Mouse (Mus musculus) megakaryocyte-erythroid progenitor cell, adult 5-6 weeks (primary cell): ENCODE data around the gene Nanog. TPM values are rescaled to one million over a fixed set of nuclear protein-coding genes. Genes with fewer than 3 reads are reported as not detected.
"Not testable (repeated sequence)": the region's sequence is repeated elsewhere in the genome, so short reads cannot be mapped to it uniquely, and the experiment has no call there.

ENCODE experiments used
- ATAC-seq: replicated peaks from 2 replicates; pipeline ENCODE4 v1.8.0; 2016; ENCODE audit warnings: mild to moderate bottlenecking, inconsistent platforms; ENCODE audit not compliant: severe bottlenecking, poor library complexity, low FRiP score, low TSS enrichment
- total RNA-seq, 2 experiments: library from RNA; stranded (forward) in 1 of 2; stranded (reverse) in 1 of 2; fragments of 200-1000, 215-1000 nt in 1 of 2; fragments of >200 nt in 1 of 2; fragmentation: Nextera tagmentation in 1 of 2; gene quantifications; 2 replicates each; pipeline ENCODE4 v1.2.3; 2014 to 2017

Gene Nanog
- total RNA-seq, 2 experiments from 2014 or later: not detected

- no peak for ATAC-seq
Measured at GRCm38 (mm10) chr6:122701816-122702215, 5.5 kb upstream of the Nanog start.

DNA sequence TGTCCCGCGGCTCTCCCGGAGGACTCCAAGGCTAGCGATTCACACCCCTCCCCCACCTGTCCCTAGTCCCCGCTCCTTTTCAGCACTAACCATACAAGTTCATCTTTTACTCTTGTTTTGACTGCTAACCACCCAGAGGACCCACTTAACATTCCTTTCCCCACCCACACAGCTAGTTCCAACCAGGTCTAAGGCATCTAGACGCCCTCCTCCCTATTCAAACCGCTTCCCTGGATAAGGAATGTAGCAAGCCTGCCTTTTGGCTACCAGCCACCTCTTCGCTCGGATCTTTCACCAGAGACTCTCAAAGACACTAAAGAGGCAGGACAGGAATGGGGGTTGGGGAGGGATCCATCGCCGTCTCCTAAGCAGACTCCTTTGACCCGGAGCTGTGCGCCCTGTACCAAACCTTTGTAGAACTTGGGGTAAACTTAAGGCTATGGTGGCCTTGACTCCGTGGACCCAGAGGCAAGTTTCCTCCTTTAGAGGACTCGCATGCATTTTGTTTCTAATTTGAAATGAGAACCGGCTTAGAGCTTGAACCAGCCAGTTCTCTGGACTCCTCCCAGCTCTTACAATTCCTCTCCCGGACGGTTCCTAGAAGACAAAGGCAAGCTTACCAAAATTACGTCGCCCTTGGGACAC is 4.7 kb upstream of the Nanog start:
- 0 out of 2 replicates have a peak, but pooled peaks have one; percentile 37 for ATAC-seq

DNA sequence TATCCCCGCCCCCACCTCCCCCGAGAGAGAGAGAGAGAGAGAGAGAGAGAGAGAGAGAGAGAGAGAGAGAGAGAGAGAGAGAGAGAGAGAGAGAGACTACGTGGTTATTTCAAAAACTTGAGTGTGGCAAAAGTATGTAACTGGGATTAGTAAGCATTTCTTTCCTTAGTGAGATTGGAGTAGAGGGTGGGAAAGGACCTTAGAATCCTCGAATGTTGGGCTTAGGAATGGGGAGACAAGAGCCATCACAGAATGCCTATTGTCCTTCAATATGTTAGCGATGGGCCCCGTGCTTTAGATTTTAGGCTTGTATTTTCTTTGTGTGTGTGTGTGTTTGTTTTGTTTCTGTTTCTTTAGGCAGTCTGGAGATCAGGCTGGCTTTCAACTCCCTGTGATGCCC is 4.0 kb upstream of the Nanog start:
- no peak for ATAC-seq

DNA sequence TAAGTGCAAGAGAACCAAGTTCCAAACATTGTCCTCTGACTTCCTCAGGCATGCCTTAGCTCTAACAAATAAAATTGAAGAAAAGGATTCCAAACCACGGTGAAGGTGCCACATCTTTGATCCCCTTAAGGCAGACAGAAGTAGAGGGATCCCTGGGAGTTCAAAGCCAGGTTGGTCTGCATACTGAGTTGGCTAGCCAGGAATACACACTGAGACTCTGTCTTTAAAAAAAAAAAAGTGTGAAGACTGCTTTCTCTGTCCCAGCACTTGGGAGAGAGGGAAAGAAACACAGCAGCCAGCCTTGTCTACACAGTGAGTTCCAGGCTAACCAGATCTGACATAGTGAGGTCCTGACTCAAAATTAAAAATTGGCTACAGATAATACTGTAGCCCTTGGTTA is 3.6 kb upstream of the Nanog start:
- no peak for ATAC-seq

DNA sequence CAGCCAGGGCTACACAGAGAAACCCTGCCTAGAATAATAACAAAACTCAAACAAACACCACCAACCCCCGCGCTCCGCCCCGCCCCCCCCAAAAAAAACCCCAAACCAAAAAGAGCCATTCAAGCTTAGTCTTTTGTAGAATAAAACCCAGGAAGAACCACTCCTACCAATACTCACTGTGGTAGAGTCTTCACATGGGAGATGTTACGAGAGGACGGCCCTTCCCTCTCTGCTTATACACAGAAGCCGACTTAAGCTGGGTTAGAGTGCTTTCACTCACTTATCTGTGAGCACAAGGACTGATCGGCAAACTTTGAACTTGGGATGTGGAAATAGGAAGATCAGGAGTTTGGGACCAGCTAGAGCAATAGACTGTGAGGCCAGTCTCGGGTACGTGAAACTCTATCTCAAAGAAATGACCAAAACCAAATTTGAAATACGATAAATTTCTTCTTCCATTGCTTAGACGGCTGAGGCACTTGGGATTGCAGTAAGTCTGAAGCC is 900 bp upstream of the Nanog start:
- ATAC-seq: no peak

GRCm38 (mm10) chr6:122708826-122709225 is 1.5 kb downstream of the Nanog start:
- ATAC-seq: 0 out of 2 replicates have a peak, but pooled peaks have one; percentile 50

DNA sequence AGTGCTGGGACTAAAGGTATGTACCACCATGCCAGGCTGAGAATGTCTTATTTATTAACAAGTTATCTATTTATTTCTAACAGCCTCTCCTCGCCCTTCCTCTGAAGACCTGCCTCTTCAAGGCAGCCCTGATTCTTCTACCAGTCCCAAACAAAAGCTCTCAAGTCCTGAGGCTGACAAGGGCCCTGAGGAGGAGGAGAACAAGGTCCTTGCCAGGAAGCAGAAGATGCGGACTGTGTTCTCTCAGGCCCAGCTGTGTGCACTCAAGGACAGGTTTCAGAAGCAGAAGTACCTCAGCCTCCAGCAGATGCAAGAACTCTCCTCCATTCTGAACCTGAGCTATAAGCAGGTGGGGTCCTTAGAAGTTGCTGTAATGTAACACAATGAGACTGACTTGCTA is 4.2 kb downstream of the Nanog start:
- ATAC-seq: no peak

DNA sequence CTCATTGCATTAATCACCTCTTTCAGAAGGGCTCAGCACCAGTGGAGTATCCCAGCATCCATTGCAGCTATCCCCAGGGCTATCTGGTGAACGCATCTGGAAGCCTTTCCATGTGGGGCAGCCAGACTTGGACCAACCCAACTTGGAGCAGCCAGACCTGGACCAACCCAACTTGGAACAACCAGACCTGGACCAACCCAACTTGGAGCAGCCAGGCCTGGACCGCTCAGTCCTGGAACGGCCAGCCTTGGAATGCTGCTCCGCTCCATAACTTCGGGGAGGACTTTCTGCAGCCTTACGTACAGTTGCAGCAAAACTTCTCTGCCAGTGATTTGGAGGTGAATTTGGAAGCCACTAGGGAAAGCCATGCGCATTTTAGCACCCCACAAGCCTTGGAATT is 5.8 kb downstream of the Nanog start:
- not testable (repeated sequence) for ATAC-seq

DNA sequence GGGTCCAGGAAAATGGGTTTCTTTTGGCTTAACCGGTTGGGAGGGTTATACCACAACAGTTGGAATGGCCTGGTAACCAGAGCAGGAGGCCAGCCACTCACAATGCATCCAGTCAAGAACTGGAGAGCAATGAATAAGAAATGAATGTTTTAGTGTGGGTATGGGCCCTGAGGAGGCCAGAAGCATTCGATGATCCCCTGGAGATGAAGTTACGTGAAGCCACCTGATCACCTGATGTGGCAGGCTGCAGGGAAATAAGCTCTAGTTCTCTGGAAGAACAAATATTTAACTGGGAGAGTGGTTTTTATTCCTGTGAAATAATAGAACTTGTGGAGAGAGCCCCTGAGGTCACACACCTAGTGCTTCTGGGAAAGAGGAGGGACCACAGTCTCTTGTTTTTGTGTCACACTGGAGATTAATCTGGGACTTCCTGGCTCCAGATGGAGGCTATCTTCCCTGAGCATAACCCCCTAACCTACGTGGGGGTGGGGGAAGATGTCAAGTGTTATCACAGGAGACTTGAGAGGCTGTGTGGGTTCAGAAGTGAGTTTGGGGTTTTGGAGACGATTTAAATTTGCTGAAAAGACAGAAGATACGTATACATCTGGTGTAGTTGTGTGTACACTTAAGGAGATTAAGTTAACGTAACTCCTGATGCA is 7.5 kb downstream of the Nanog start:
- peak; percentile 53; the same call in 1 of the 2 replicates for ATAC-seq

GRCm38 (mm10) chr6:122715886-122716285 is 8.6 kb downstream of the Nanog start:
- no peak for ATAC-seq

DNA sequence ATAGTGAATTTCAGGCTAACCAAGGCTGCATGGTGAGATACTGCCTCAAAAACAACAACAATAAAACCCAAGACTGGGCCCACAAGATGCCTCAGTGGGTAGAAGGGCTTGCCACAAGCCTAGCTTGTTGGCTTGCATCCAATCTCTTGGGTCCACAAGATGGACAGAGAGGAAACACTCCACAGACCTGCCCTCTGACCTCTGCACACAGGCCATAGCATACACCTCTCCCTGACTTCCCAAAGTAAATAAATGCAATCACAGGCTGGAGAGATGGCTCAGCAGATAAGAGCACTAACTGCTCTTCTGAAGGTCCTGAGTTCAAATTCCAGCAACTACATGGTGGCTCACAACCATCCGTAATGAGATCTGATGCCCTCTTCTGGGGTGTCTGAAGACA is 10.9 kb downstream of the Nanog start:
- ATAC-seq: not testable (repeated sequence)

DNA sequence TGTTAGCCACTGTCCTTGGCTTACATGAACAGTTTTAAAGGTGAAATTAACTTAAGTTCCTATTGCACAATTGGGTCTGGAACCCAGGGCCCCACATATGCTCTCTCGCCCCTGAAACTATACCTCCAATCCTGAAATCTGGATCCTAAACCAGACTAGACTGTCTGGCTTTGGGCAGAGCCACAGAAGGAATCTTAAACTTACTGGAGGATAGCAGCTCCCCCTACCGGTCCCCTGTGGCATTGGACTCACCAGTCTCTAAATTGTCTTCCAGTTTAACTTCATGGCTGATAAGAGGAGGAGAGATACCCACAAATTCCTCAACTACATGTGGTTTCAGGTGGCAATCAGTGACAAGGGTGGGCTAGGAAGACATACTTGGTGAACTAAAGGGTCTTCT is 12.7 kb downstream of the Nanog start:
- ATAC-seq: peak; percentile 94

- ATAC-seq: peak; percentile 73
Measured at GRCm38 (mm10) chr6:122739952-122740351, 32.7 kb downstream of the Nanog start.

DNA sequence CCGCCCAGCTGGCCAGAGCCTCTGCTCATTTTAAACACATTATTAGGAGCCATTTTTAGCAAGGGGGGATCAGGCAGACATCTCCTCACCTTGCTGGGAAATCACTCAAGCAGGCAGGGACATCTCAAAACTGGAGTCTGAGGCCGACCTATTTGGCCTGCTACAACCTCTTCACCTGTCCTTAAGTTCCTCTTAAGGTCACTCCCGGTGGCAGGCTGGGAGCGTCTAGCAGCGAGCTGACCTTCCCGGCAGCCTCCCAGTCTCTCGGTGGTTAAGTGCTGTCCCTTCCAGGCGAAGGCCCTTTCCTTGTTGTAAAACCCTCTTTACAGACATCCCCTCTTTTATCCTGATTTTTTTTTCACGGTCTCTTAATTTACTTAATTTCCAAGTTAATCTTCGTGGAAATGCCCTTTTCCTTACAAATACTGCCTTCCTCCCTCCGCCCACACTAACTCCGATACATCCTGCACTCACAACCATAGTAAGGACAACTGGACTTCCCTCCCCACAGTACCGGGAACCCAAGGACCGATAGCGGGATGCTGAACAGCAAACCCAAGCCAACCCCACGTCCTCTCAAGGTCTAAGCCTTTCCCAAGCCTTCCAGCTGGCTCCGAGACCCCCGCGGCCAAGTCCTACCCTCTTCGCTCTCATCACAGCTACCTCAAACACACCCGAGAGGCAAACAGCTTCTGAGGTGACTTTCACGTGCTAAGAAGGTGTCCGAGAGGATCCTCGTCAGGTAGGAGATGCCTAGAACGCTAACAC is 34.4 kb downstream of the Nanog start:
- ATAC-seq: no peak

- peak; percentile 65 for ATAC-seq
Measured at GRCm38 (mm10) chr6:122742228-122742899, 35.1 kb downstream of the Nanog start.

DNA sequence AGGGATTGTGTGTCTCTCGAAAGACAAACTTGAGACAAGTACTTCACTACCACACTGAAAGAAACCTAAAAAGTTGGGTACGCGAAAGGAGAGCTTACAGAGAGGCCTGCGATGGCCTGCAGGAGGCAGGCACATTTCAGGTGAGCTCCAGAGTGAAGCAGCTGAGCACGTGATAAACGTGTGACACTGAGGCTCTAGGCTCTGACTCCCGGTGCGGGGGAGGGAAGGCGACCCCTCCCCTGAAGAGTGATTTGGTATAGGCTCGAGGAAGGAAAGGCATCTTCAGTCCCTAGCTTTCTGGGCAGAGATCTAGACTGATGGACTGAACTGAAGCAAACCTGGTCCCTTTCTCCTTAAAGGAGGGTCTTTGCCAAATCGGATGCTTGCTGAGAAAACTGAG is 36.1 kb downstream of the Nanog start:
- ATAC-seq: no peak

- ATAC-seq: no peak
Measured at GRCm38 (mm10) chr6:122744505-122745249, 37.4 kb downstream of the Nanog start.

DNA sequence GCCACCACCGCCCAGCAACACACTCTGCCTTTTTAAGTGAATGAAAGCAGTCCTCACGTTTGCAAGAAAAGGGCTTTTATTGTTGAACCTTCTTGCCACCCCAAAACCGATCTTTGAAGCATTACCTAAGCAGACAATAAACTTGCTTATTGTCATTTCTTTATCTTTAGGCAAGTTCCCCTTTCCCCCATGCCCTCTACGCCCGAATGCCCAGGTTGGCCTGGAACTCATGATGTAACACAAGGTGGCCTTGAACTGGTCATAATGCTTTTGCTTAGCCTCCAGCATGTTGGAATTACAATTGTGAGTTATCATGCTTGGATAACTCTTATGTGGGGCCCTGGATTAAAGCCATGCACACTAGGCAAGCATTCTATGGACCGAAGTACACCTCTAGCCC is 43.3 kb downstream of the Nanog start:
- no peak for ATAC-seq

GRCm38 (mm10) chr6:122755913-122756312 is 48.6 kb downstream of the Nanog start:
- ATAC-seq: no peak
